Mouse (Mus musculus) CH12F3 (cell line): Measurements from ENCODE around the gene Atp6v0a4.

ENCODE experiments used
- in situ Hi-C: fragments of 300-500 bp; cut with MboI; formaldehyde crosslinking; loops from 2 replicates; pipeline ENCODE4 v1.14.3; 2020; ENCODE audit warnings: low sequenced_read_pairs

The Atp6v0a4 gene

GRCm38 (mm10) chr6:38081727-38082341, 42.6 kb downstream of the Atp6v0a4 start:
- in situ Hi-C loops = no loop called here

- in situ Hi-C loops = no loop called here
These were observed 44.0 kb downstream of the Atp6v0a4 start for GRCm38 (mm10) chr6:38080364-38080763.

DNA sequence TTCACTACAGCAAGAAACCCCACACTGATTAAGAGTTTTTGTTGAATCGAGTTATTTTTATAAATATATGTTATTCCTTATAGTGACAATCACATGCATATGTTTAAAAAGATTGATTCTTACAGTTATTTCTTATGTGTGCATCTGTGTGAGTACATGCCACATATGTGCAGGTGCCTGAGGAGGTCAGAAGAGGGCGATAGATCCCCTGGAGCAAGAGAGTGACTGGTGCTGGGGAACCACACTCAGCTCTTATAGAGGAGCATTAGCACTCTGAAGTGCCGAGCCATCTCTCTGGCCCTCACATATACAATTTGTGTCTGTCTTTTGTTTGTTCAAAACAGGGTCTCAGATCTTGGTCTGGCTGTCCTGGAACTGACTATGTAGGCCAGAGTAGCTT, 50.8 kb downstream of the Atp6v0a4 start:
- in situ Hi-C loops = loop anchor here (25.0 kb wide), 1 partner anchor 486 kb away; no protein-coding TSS in a partner anchor

DNA sequence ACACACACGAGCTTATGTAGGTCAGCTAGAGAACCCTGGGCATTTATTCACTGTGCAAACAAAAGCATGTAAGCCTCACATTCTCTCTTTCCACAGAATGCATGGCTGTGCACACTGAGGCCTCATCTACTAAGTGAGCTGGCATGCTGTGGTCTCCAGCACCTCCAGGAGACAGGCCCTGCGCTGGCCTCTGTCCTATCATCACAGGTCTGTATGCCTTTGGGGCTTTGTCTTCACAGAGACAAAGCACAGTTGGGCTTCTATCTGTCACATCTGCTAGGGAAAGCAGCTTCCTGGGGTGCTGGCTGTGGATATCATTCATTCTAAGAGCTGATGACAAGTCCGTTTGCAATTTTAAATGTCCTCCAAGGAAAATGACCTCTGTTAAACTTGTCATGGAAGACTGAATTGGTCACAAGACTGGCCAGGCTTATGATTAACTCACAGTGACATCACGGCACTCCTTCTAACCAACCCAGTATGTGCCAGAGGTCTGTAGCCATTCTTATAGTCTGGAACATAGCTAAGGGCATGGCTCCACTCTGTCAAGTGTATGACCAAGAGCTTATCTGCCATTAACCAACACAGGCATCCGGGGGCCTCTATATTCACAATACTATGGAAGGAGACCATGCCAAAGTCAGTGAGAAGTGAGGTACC, 52.1 kb downstream of the Atp6v0a4 start:
- in situ Hi-C loops = loop anchor here (25.0 kb wide), 1 partner anchor 485 kb away; no protein-coding TSS in a partner anchor

GRCm38 (mm10) chr6:38071256-38071655, 53.1 kb downstream of the Atp6v0a4 start:
- in situ Hi-C loops = loop anchor here (25.0 kb wide), 1 partner anchor 484 kb away; no protein-coding TSS in a partner anchor

- in situ Hi-C loops = loop anchor here (25.0 kb wide), 1 partner anchor 479 kb away; no protein-coding TSS in a partner anchor
These were observed 58.2 kb downstream of the Atp6v0a4 start for GRCm38 (mm10) chr6:38066215-38066614.

DNA sequence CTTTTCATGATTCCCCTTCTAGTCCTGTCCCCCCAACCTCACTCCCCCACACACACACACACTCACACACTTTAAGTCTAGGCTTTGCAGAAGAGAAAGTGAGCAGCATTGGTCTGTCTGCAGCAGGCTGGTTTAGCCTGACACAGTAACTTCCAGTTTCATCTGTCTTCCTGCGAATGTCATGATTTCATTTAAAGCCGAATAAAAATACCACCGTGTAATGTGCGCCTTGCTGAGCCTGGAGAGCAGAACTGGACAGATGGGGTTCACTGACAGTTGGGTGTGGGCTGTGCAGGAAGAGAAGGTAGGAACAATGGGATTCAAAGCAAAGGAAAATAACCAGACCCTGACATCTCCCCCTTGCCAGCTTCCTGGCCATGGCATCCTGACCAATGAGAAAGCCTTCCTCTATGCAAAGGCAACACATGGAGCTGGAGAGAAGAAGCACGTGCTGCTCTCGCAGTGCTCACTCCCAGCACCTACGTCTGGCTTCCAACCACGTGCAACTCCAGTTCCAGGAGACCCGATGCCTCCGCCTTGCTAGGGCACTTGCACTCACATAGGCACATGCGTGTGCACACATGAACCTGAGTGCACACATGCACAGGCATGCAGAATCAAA, 58.8 kb downstream of the Atp6v0a4 start:
- in situ Hi-C loops = loop anchor here (25.0 kb wide), 1 partner anchor 478 kb away; no protein-coding TSS in a partner anchor

GRCm38 (mm10) chr6:38065122-38065500, 59.3 kb downstream of the Atp6v0a4 start:
- in situ Hi-C loops = loop anchor here (25.0 kb wide), 1 partner anchor 478 kb away; no protein-coding TSS in a partner anchor

- in situ Hi-C loops = loop anchor here (25.0 kb wide), 1 partner anchor 477 kb away; no protein-coding TSS in a partner anchor
These were observed 59.8 kb downstream of the Atp6v0a4 start for GRCm38 (mm10) chr6:38064621-38065020.

DNA sequence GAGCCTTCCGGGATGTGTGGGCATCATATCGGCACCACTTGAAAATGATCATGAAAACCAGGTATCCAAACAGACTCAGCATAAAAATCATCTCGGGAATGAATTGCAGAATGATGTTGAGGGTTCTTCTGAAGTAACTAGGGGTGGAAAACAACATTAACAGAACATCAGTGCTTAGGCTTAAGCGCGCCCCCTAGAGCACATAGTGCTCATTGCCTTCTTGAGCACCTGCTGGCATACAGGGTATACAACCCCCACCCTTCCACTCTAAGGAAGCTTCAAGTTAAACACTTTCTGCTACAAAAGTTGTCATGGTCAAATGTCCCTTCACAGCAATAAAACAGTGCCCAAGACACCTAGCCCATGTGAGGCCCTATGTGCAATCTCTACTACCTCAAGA, 65.6 kb downstream of the Atp6v0a4 start:
- in situ Hi-C loops = loop anchor here (25.0 kb wide), 1 partner anchor 472 kb away; no protein-coding TSS in a partner anchor

GRCm38 (mm10) chr6:38055471-38056330, 68.7 kb downstream of the Atp6v0a4 start:
- in situ Hi-C loops = loop anchor here (25.0 kb wide), 1 partner anchor 468 kb away; no protein-coding TSS in a partner anchor

DNA sequence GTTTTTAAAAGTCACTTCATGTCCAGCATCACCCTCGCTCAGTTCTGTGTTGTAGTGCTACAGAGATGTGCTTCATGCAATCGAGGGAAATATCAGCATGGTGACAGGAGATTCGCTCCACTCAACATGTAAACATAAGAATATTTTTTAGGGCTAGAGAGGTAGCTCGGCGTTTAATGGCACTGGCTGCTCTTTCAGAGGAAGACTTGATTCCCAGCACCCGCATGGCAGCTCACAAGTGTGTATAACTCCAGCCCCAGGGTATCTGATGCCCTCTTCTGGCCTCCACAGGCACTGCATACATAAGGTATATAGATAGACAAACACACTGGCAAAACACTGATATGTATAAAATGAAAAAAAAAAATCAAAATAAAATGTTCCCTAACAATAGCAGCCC, 74.8 kb downstream of the Atp6v0a4 start:
- in situ Hi-C loops = no loop called here

DNA sequence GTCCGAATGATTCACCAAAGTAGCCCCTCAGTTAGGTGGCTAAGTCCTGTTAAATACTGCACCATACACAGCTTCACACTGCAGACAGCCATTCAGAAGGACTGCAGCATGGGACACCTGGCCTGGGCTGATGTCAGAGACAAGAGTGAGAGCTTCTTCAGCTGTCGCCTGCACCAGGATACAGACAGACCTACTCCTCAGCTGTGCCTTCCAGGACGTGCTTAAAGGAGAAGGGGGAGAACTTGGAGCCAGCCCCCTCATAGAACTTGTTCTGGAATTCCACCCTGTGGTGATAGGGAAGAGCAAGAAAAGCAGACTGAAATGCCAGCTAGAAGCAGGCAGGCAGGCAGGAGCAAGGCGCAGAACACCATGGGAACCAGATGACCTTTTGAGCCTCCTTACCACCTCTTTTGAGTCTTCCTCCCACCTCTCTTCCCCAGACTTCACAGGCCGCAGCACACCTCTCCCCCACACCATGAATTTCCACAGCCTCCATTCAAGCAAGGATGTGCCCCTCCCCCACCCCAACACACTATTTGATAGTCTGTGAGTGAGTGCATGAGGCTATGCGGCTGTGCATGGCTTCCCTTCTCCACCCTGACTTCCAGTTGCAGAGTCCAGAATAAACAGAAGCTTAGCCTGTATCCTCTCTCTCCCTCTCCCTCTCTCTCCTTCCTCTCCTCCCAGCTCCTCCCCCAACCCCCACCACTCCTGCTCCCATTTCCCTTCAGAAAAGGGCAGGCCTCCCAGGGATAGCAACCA, 75.4 kb downstream of the Atp6v0a4 start:
- in situ Hi-C loops = no loop called here

- in situ Hi-C loops = no loop called here
These were observed 76.4 kb downstream of the Atp6v0a4 start for GRCm38 (mm10) chr6:38048003-38048402.

DNA sequence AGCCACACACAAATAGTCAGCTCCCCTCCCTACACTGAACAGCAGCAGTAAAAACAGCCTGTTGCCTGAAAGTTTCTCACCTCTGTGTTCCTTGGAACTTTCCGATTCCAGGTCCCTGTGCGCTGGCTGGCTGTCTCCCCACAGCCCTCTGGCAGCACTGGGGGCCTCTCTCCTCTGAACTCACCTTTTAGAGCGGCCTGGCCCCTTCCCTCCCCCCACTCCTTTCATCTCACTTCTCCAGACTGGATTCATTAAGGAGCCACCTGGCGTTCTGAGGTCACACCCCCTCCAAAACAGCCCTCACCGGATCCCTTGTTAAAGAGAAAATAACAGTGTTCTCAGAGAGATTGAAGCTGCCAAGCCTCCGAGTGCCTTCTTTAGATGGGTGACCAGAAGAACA, 77.5 kb downstream of the Atp6v0a4 start, which contains the start of gene Svopl:
Svopl (minus strand) TSS at position 159 of the 400 bp plus-strand sequence.
- in situ Hi-C loops = no loop called here

DNA sequence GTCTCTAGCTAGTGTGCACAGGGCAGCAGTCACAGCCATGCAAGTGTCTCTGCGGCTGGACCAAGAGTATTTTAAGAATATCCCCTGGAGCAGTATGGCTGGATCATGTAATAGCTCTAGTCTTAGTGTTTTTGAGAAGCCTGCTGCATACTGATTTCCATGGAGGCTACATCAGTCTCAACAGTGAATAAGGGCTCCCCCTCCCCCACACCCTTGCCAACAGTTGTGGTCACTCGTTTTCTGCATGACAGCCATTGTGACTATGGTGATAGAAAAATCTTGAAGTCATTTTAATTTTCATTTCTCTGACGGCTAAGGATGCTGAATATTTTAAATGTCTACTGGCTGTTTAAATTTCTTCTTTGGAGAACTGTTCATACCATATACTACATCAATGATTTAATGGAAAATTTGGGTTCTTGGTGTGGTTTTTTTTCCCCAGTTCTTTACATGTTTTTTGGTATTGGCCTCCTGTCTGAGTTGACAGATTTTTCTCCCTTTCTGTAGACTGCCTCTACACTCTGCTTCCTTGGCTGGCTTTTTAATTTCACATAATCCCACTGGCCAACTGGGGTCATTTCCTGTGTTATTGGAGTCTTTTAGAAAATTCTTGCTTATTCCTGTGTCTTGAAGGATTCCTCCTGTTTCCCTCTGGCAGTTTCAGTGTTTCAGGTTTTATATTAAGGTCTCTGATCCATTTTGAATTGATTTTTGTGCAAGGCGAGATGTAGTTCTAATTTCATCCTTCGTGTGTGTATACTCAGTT, 91.4 kb downstream of the Atp6v0a4 start:
- in situ Hi-C loops = no loop called here

GRCm38 (mm10) chr6:38031924-38032540, 92.4 kb downstream of the Atp6v0a4 start:
- in situ Hi-C loops = no loop called here

DNA sequence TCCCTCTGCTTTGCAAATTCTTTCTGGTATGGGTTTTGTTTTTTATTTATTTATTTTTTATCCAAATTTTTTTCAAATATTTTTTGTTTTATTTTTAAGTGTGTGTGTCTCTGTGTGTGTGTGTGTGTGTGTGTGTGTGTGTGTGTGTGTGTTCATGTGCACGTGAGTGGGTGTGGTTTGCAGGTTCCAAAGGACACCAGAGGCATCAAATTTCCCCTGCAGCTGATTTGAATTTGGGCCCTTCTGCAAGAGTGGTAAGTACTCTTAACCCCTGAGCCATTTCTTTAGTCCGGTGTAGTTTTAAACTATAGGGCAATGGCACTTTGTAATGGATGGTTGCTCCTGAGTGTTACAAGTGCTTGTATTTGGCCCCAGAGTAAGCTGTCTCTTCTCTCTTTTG, 96.2 kb downstream of the Atp6v0a4 start:
- in situ Hi-C loops = no loop called here

GRCm38 (mm10) chr6:38027771-38028170, 96.6 kb downstream of the Atp6v0a4 start:
- in situ Hi-C loops = no loop called here
